Mouse (Mus musculus) limb, embryonic 15.5 days (tissue): ENCODE measurements around the gene Kctd15. TPM values are rescaled to one million over a fixed set of nuclear protein-coding genes. Genes with fewer than 3 reads are reported as not detected.

Experiments
- ATAC-seq: fragments of 200-750 bp; cut with Nextera tagmentation; 2 replicates; pipeline ENCODE4 v1.8.0; 2017; ENCODE audit warnings: low read depth, moderate TSS enrichment; ENCODE audit not compliant: insufficient number of reproducible peaks, low FRiP score, low TSS enrichment
- H3K27ac ChIP-seq: fragments of 300-500 bp; sonication (generic); 2 replicates; pipeline ENCODE4 v1.5.1; 2015; ENCODE audit warnings: moderate library complexity, mild to moderate bottlenecking, inconsistent platforms
- H3K27me3 ChIP-seq: fragments of 300-500 bp; sonication (generic); 2 replicates; pipeline ENCODE4 v1.6.1; 2015; ENCODE audit warnings: inconsistent platforms
- H3K36me3 ChIP-seq: fragments of 300-500 bp; sonication (generic); 2 replicates; pipeline ENCODE4 v1.6.1; 2015; ENCODE audit warnings: inconsistent platforms
- H3K4me1 ChIP-seq: fragments of 300-500 bp; sonication (generic); 2 replicates; pipeline ENCODE4 v1.6.1; 2015; ENCODE audit warnings: inconsistent platforms
- H3K4me2 ChIP-seq: fragments of 300-500 bp; sonication (generic); 2 replicates; pipeline ENCODE4 v1.6.1; 2015; ENCODE audit warnings: mild to moderate bottlenecking, inconsistent platforms
- H3K4me3 ChIP-seq: fragments of 300-500 bp; sonication (generic); 2 replicates; pipeline ENCODE4 v1.5.1; 2015; ENCODE audit warnings: mild to moderate bottlenecking, inconsistent platforms
- H3K9ac ChIP-seq: fragments of 300-500 bp; sonication (generic); 2 replicates; pipeline ENCODE4 v1.6.1; 2015; ENCODE audit warnings: inconsistent platforms
- H3K9me3 ChIP-seq: fragments of 300-500 bp; sonication (generic); 2 replicates; pipeline ENCODE4 v1.6.1; 2016; ENCODE audit warnings: inconsistent platforms
- WGBS: fragments of 180-500 bp; shearing (Covaris S2); methylation state at CpG from one replicate; pipeline ENCODE4 v1.1.7; 2015; 5-methylcytosine and 5-hydroxymethylcytosine counted together
- polyA plus RNA-seq: library from polyadenylated mRNA; unstranded; fragments of >200 nt; fragmentation: Nextera tagmentation; extraction: Ambion mirVana; gene quantifications from 2 replicates; pipeline ENCODE4 v1.2.1, GENCODE M21; 2015

Kctd15 gene
- polyA plus RNA-seq, 1 experiment from 2014 or later = 32.6 TPM

DNA sequence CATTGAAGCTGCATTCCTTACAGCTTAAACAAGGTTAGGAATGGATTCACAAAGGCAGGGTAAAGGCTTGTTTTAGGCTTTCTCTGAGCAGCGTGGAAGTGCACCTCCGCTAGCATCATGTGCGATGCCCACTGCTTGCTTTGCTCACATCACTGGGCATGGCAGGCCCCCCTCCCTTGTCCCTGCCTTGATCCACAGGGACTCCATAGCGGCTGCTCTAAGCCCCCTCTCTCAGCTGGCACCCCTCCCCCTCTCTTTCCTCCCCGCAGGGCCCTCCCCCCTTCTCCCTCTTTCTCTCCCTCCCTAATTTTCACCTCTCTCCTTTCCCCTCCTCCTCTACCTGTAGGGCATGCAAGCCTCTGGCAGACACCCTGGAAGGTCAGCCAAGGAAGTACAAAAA is 5.7 kb upstream of the Kctd15 start:
- Histone ChIP-seq H3K4me2 (no peak overlapping the region), H3K9me3 (no peaks in the 10 kb centered on the region), H3K27me3 (no peaks in the 10 kb centered on the region), H3K9ac (no peak overlapping the region), H3K4me1 (peaks cover 4% of the 10 kb centered on the region; the same call in 1 of the 2 replicates), H3K4me3 (no peak overlapping the region), H3K27ac (no peak overlapping the region), H3K36me3 (no peaks in the 10 kb centered on the region)
- 28% methylated on average over 5 of the region's 5 CpGs for WGBS
- no peak for ATAC-seq

GRCm38 (mm10) chr7:34659386-34660085 is 3.0 kb upstream of the Kctd15 start:
- no peak for ATAC-seq
- H3K4me2 ChIP-seq = no peak overlapping the region
- no peaks in the 10 kb centered on the region for H3K27me3 ChIP-seq
- no peaks in the 10 kb centered on the region for H3K9me3 ChIP-seq
- no peaks in the 10 kb centered on the region for H3K36me3 ChIP-seq
- H3K4me3 ChIP-seq = no peak overlapping the region
- no peak overlapping the region for H3K9ac ChIP-seq
- no peak overlapping the region for H3K27ac ChIP-seq
- WGBS = 67% methylated on average over 5 of the region's 6 CpGs
- peaks cover 10% of the 10 kb centered on the region; the same call in 1 of the 2 replicates for H3K4me1 ChIP-seq

DNA sequence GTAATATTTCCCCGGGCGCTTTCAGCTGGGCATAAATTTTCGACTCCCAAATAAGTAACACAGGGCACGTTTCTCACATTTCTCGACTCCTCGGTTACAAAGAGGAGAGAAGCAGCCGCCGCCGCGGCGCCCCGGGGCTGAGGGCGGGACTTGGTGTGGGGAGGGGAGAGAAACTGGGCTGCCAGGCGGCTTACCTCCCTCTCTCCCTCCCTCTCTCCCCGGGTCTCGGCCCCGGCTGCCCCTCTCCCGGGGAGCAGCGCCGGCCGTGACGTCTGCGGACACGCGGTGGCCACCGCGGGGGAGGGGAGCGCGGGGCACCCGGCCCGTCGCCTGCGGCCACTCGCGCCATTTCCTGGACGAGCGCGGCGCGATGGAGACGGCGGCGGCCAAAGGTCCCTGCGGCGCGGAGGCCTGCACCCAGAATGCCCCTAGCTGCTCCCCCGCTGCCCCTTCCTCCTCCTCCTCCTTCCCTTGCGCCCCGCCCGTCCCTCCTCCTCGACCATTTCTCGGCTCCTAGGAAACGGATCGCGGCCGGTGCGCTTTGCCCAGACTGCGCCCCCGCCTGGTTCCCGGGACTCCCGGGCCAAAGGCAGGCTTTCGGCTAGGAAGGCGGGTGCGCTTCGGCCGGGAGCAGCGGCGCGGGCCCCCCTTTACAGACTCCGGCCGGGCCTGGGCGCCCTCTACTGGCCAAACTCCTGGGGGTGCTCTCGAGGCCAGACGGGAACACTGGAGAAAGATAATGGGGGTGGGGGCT is 1.3 kb downstream of the Kctd15 start:
- Histone ChIP-seq H3K9me3 (no peaks in the 10 kb centered on the region), H3K27ac (peak overlapping the region; percentile 99), H3K4me1 (peaks cover 26% of the 10 kb centered on the region), H3K36me3 (0 out of 2 replicates have a peak, but pooled peaks cover 7% of the 10 kb centered on the region), H3K27me3 (no peaks in the 10 kb centered on the region), H3K4me3 (peak overlapping the region; percentile 77), H3K9ac (peak overlapping the region; percentile 94), H3K4me2 (peak overlapping the region; percentile 91)
- WGBS = under 1% methylated on average over 57 of the region's 74 CpGs
- ATAC-seq = peak; percentile 80

- Histone ChIP-seq H3K9ac (peak overlapping the region; percentile 94), H3K36me3 (peaks cover 12% of the 10 kb centered on the region), H3K27me3 (no peaks in the 10 kb centered on the region), H3K4me3 (peak overlapping the region; percentile 77), H3K27ac (peak overlapping the region; percentile 99), H3K9me3 (no peaks in the 10 kb centered on the region), H3K4me2 (peak overlapping the region; percentile 91), H3K4me1 (peaks cover 26% of the 10 kb centered on the region)
- ATAC-seq = 0 out of 2 replicates have a peak, but pooled peaks have one; percentile 31
- under 1% methylated on average over 56 of the region's 81 CpGs for WGBS
These were observed 2.0 kb downstream of the Kctd15 start for GRCm38 (mm10) chr7:34654441-34655085.

DNA sequence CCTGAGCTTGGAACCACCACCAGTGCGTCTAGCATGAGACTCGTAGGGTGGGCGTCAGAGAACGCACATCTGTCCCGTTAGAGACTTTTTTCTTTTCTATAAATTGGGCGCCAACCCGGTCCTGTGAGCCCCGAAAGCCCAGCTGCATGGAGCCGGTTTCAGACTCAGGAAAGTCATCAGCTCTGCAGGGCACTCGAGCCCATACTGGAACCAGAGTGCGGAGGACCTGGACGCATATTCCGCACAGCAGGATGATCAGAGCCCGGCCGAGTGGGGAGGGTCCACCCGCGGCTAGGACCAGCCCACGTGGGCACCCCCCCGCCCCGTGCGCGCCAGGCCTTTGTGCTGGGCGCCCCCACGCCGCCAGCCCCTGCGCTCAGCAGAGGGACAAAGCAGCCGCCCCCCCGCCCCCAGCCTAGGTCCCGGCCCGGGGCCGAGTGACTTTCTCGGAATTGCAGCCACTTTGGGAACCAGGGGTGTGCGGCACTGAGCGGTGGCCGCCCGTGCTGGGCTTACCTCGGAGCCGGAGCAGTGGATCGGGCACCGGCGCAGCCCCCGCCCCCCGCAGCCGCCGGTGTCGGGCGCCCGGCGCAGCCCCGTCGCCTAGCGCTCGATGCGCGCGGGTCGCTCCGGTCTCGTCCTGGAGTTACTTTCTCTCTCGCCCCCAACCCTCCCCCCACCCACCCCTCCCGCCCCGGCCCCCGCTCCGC is 2.6 kb downstream of the Kctd15 start:
- peak overlapping the region; percentile 94 for H3K9ac ChIP-seq
- H3K4me2 ChIP-seq = peak overlapping the region; percentile 91
- H3K4me3 ChIP-seq = peak overlapping the region; percentile 77
- no peaks in the 10 kb centered on the region for H3K27me3 ChIP-seq
- H3K36me3 ChIP-seq = peaks cover 19% of the 10 kb centered on the region
- peak overlapping the region; percentile 99 for H3K27ac ChIP-seq
- no peaks in the 10 kb centered on the region for H3K9me3 ChIP-seq
- WGBS = under 1% methylated on average over 50 of the region's 64 CpGs
- ATAC-seq = peak; percentile 62
- peaks cover 26% of the 10 kb centered on the region for H3K4me1 ChIP-seq

DNA sequence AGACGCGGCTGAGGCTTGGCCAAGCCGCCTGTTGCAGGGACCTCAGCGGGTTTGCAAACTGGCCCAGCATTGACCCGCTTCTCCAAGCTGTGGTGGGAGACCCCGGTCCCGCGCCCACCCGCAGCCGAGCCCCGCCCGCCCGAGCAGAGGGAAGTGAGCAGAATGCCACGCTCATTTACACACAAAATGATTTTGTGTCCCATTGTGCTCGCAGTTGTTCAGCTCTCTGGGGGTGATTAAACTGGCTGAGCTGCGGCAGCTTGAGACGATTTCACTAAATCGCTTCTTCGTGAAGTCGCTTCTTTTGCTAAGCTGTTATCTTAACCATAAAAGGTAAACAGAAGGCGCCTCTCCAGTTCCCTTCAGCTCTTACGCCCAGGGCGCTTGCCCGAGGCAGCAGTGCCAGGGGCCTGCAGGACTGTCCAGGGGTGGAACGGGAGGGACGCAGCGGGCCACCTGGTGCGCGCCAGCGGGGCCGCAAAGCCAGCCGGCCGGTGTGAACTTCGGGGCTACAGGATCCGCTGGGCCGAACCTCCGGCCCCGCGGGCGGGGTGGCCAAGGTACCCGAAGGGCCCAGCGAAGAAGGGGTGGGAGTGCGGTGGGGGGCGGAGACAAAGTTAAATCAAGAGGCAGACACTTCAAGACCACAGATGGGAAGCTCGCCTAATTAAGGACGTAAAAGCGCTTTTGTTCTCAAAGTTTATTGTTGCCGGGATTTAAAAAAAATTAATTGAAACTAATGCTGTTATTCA is 3.6 kb downstream of the Kctd15 start:
- H3K27me3 ChIP-seq = no peaks in the 10 kb centered on the region
- peaks cover 27% of the 10 kb centered on the region for H3K36me3 ChIP-seq
- ATAC-seq = no peak
- under 1% methylated on average over 48 of the region's 48 CpGs for WGBS
- H3K4me1 ChIP-seq = peaks cover 26% of the 10 kb centered on the region
- H3K27ac ChIP-seq = peak overlapping the region; percentile 99
- peak overlapping the region; percentile 77 for H3K4me3 ChIP-seq
- peak overlapping the region; percentile 91 for H3K4me2 ChIP-seq
- H3K9ac ChIP-seq = peak overlapping the region; percentile 94
- H3K9me3 ChIP-seq = no peaks in the 10 kb centered on the region

DNA sequence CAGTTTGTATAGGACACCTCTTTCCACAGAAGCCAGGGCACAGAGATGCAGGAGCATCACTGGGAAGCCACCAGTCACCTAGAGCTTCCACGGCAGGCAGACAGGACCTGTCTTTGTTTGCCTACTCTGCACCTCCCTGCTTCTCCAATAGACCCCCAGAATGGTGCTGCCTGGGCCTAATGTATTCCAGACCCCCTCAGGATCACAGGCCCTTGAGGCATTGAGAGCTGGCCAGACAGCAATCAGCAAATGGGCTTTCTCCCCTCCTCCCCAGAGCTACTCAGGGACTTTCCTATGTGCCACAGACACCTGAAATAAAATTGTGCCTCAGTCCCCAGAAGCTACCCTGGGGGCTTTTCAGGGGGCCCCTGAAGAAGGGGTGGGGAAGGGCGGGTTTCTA is 5.2 kb downstream of the Kctd15 start:
- peaks cover 38% of the 10 kb centered on the region for H3K4me1 ChIP-seq
- 25% methylated on average over 2 of the region's 2 CpGs for WGBS
- H3K36me3 ChIP-seq = peaks cover 40% of the 10 kb centered on the region
- peak overlapping the region; percentile 77 for H3K4me3 ChIP-seq
- ATAC-seq = no peak
- H3K4me2 ChIP-seq = peak overlapping the region; percentile 91
- no peaks in the 10 kb centered on the region for H3K27me3 ChIP-seq
- no peak overlapping the region for H3K9ac ChIP-seq
- H3K27ac ChIP-seq = 0 out of 2 replicates have a peak overlapping the region, but pooled peaks have one; percentile 4
- H3K9me3 ChIP-seq = no peaks in the 10 kb centered on the region

DNA sequence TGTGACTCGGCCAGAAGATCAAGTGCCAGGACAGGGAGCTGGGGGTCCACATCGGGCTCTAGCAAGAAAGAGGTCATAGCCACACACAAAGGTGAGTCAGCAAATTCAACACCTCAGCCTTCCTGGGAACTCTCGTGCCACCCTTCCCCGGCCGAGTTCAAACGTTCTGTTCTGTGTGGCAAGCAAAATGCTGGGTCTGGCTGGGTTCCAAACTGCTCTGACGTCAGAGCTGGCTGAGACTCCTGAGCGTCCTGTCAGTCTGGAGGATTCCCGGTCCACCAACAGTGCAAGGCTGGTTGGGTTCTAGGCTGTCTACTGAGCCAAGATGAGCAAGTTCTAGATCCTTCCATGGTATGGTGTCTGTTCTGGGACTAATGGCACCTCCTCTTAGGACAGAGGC is 9.5 kb downstream of the Kctd15 start:
- Histone ChIP-seq H3K36me3 (peaks cover 72% of the 10 kb centered on the region), H3K4me1 (peaks cover 43% of the 10 kb centered on the region)

DNA sequence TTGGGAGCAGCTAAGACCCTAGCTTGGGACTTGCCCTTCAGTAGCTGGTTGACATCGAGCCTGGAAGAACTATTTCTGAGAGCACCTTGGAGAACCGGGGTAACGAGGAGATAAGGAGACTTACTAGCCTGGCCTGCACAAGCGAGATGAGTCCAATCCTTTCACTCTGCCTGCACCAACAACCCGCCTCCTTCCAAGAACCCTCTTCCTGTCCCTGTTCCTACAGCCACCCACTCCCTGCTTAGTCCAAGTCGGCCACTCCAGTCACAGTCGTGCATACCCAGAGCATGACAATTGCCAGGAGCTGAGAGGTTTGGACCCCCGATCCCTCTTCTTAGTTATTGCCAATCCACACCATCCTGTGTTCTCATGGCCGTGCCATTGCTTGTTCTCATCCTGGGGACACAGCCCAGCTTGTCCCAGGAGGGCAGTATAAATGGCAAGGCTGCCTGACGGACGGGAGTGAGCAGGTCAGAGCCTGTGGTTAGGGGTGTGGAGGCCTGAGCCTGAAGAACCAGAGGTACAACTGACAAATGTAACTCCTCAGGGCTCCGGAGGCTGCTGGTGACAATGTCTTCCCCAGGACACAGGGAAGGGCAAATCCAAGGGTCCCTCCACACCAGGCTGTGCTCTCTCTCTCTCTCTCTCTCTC is 10.3 kb downstream of the Kctd15 start:
- H3K27ac ChIP-seq = no peak overlapping the region
- no peak overlapping the region for H3K4me2 ChIP-seq
- no peaks in the 10 kb centered on the region for H3K27me3 ChIP-seq
- H3K4me3 ChIP-seq = no peak overlapping the region
- no peaks in the 10 kb centered on the region for H3K9me3 ChIP-seq
- H3K36me3 ChIP-seq = peaks cover 78% of the 10 kb centered on the region
- no peak overlapping the region for H3K9ac ChIP-seq
- ATAC-seq = no peak
- WGBS = 67% methylated on average over 12 of the region's 12 CpGs
- H3K4me1 ChIP-seq = peaks cover 36% of the 10 kb centered on the region

More for the DNA sequence above, 9.5 kb downstream of the Kctd15 start:
- no peak overlapping the region for H3K27ac ChIP-seq
- no peaks in the 10 kb centered on the region for H3K9me3 ChIP-seq
- no peak for ATAC-seq
- H3K27me3 ChIP-seq = no peaks in the 10 kb centered on the region
- no peak overlapping the region for H3K9ac ChIP-seq
- 37% methylated on average over 9 of the region's 9 CpGs for WGBS
- H3K4me3 ChIP-seq = no peak overlapping the region
- H3K4me2 ChIP-seq = no peak overlapping the region

DNA sequence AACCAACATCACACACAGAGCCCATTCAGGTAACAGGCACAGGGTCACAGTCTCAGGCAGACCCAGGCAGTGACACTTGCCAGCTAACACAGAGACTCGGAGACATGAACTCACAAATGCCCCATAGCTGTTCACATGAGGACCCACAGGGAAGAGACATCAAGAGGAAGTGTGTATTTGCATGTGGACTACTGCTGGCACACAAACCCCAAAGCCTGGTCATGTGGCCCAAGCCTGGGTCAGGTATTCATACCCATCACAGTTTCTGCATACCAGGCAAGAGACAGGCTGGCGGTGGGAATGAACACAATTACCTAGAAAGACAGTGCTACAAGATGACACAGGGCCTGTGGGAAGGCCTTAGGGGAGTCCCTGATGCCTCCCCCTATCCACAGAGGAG is 10.9 kb downstream of the Kctd15 start:
- peaks cover 83% of the 10 kb centered on the region for H3K36me3 ChIP-seq
- no peak overlapping the region for H3K4me2 ChIP-seq
- no peak overlapping the region for H3K9ac ChIP-seq
- H3K9me3 ChIP-seq = no peaks in the 10 kb centered on the region
- no peak overlapping the region for H3K27ac ChIP-seq
- no peak overlapping the region for H3K4me3 ChIP-seq
- 89% methylated on average over 2 of the region's 2 CpGs for WGBS
- peaks cover 34% of the 10 kb centered on the region for H3K4me1 ChIP-seq
- no peaks in the 10 kb centered on the region for H3K27me3 ChIP-seq
- ATAC-seq = no peak
